Mouse (Mus musculus): ENCODE measurements around the gene 4930548H24Rik. TPM values are rescaled to one million over a fixed set of nuclear protein-coding genes. Genes with fewer than 3 reads are reported as not detected.

4930548H24Rik gene
- polyA plus RNA-seq, 1 experiment from 2014 or later = not detected

DNA sequence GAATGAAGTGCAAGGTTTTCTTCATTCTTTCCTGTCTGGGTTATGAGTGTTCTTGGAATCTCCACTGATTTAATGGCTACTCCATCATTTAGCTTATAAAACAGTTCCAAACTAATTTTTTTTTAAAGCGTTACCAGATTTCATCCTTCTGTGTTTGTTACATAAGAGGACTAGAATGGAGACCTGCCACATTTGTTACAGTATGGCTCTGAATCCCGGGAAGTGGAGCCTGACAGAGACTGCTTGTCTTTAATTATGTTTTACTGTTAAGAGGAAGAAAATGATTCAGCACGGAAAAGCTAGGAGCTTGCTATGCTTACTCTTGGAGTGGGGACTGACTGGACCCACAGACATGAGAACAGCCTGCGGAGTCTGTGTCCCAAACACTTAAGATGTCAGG is 5.0 kb upstream of the 4930548H24Rik start:
- H3K9ac ChIP-seq (replicated peaks; ENCODE audit: low read depth, low read length) = no peak overlapping the region
- no peaks in the 10 kb centered on the region for H3K27me3 ChIP-seq (ENCODE audit: control insufficient read depth, insufficient read depth, low read length)
- 88% methylated on average over 4 of the region's 4 CpGs for WGBS
- no peak overlapping the region for H3K4me3 ChIP-seq (ENCODE audit: low read depth, low read length)
- peaks cover 57% of the 10 kb centered on the region for H3K36me3 ChIP-seq (ENCODE audit: control insufficient read depth, insufficient read depth, low read length)
- no peaks in the 10 kb centered on the region for H3K9me3 ChIP-seq (ENCODE audit: control insufficient read depth, low read depth, low read length)
- no peak overlapping the region for H3K4me2 ChIP-seq (replicated peaks; ENCODE audit: low read depth, low read length)
- no peaks in the 10 kb centered on the region for H3K4me1 ChIP-seq (ENCODE audit: control insufficient read depth, insufficient read depth, low read length)
- no peak overlapping the region for H3K27ac ChIP-seq (ENCODE audit: low read length)
- ATAC-seq (ENCODE audit: insufficient number of reproducible peaks, insufficient read depth, low FRiP score, low read depth) = no peak

- no peak overlapping the region for H3K27ac ChIP-seq (ENCODE audit: low read length)
- no peaks in the 10 kb centered on the region for H3K4me1 ChIP-seq (ENCODE audit: control insufficient read depth, insufficient read depth, low read length)
- H3K4me3 ChIP-seq (ENCODE audit: low read depth, low read length) = no peak overlapping the region
- no peak for ATAC-seq (ENCODE audit: insufficient number of reproducible peaks, insufficient read depth, low FRiP score, low read depth)
- H3K9me3 ChIP-seq (ENCODE audit: control insufficient read depth, low read depth, low read length) = no peaks in the 10 kb centered on the region
- no peaks in the 10 kb centered on the region for H3K36me3 ChIP-seq (ENCODE audit: control insufficient read depth, insufficient read depth, low read length)
- H3K4me2 ChIP-seq (replicated peaks; ENCODE audit: low read depth, low read length) = no peak overlapping the region
- H3K27me3 ChIP-seq (ENCODE audit: control insufficient read depth, insufficient read depth, low read length) = no peaks in the 10 kb centered on the region
- WGBS = 93% methylated on average over 3 of the region's 3 CpGs
- no peak overlapping the region for H3K9ac ChIP-seq (replicated peaks; ENCODE audit: low read depth, low read length)
Observed at GRCm38 (mm10) chr5:31487889-31488288, 2.3 kb downstream of the 4930548H24Rik start.

DNA sequence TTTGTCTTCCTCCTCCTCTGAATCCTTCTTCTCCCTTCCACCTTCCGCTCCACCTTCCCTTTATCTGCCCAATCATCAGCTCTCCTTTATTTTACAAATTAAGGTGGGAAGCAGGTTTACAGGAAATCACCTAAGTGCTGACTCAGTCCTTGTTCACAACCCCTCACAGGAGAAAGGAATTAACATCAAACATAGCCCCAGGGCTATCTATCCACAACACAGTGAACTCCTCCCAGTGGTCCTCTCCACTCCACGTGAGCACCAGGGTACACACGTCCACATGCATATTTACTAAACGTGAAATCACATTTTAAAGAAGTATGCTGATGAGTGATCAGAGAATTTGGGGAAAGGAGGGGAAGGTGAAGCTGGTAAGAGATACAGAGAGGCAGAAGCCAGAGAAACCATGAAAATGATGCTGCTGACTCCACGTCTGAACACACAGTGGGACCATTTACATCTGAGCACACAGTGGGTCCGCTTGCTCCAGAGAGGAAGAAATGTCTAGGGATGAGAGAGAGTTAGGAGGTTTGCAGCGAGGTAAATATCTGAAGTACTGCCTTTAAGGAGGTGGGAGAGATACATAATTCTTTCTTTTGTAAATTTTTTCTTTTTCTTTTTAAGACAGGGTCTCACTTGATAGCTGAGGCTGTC is 3.7 kb downstream of the 4930548H24Rik start:
- no peak overlapping the region for H3K4me2 ChIP-seq (replicated peaks; ENCODE audit: low read depth, low read length)
- ATAC-seq (ENCODE audit: insufficient number of reproducible peaks, insufficient read depth, low FRiP score, low read depth) = no peak
- 64% methylated on average over 7 of the region's 7 CpGs for WGBS

GRCm38 (mm10) chr5:31492031-31492430 is 6.5 kb downstream of the 4930548H24Rik start:
- H3K9ac ChIP-seq (replicated peaks; ENCODE audit: low read depth, low read length) = no peak overlapping the region
- H3K36me3 ChIP-seq (ENCODE audit: control insufficient read depth, insufficient read depth, low read length) = peaks cover 8% of the 10 kb centered on the region; the same call in 1 of the 2 replicates
- no peaks in the 10 kb centered on the region for H3K27me3 ChIP-seq (ENCODE audit: control insufficient read depth, insufficient read depth, low read length)
- H3K4me3 ChIP-seq (ENCODE audit: low read depth, low read length) = no peak overlapping the region
- no peak overlapping the region for H3K27ac ChIP-seq (ENCODE audit: low read length)
- no peaks in the 10 kb centered on the region for H3K9me3 ChIP-seq (ENCODE audit: control insufficient read depth, low read depth, low read length)
- no peak overlapping the region for H3K4me2 ChIP-seq (replicated peaks; ENCODE audit: low read depth, low read length)
- 75% methylated on average over 1 of the region's 1 CpGs for WGBS
- no peak for ATAC-seq (ENCODE audit: insufficient number of reproducible peaks, insufficient read depth, low FRiP score, low read depth)
- peaks cover 4% of the 10 kb centered on the region; the same call in 1 of the 2 replicates for H3K4me1 ChIP-seq (ENCODE audit: control insufficient read depth, insufficient read depth, low read length)

More for the DNA sequence above, 3.7 kb downstream of the 4930548H24Rik start:
- Histone ChIP-seq H3K4me1 (ENCODE audit: control insufficient read depth, insufficient read depth, low read length) (no peaks in the 10 kb centered on the region), H3K27me3 (ENCODE audit: control insufficient read depth, insufficient read depth, low read length) (no peaks in the 10 kb centered on the region), H3K9me3 (ENCODE audit: control insufficient read depth, low read depth, low read length) (no peaks in the 10 kb centered on the region), H3K27ac (ENCODE audit: low read length) (no peak overlapping the region), H3K9ac (replicated peaks; ENCODE audit: low read depth, low read length) (no peak overlapping the region), H3K4me3 (ENCODE audit: low read depth, low read length) (no peak overlapping the region), H3K36me3 (ENCODE audit: control insufficient read depth, insufficient read depth, low read length) (no peaks in the 10 kb centered on the region)

- no peaks in the 10 kb centered on the region for H3K27me3 ChIP-seq (ENCODE audit: control insufficient read depth, insufficient read depth, low read length)
- H3K9me3 ChIP-seq (ENCODE audit: control insufficient read depth, low read depth, low read length) = no peaks in the 10 kb centered on the region
- ATAC-seq (ENCODE audit: insufficient number of reproducible peaks, insufficient read depth, low FRiP score, low read depth) = peak; percentile 99
- peak within 1 kb of the TSS; percentile 81 for H3K4me3 ChIP-seq (ENCODE audit: low read depth, low read length)
- peaks cover 4% of the 10 kb centered on the region; the same call in 1 of the 2 replicates for H3K4me1 ChIP-seq (ENCODE audit: control insufficient read depth, insufficient read depth, low read length)
- H3K36me3 ChIP-seq (ENCODE audit: control insufficient read depth, insufficient read depth, low read length) = peaks cover 17% of the 10 kb centered on the region
- H3K4me2 ChIP-seq (replicated peaks; ENCODE audit: low read depth, low read length) = peak within 1 kb of the TSS; percentile 78
- WGBS = under 1% methylated on average over 49 of the region's 49 CpGs
- peak within 1 kb of the TSS; percentile 49 for H3K9ac ChIP-seq (replicated peaks; ENCODE audit: low read depth, low read length)
- no peak within 1 kb of the TSS for H3K27ac ChIP-seq (ENCODE audit: low read length)
Observed at GRCm38 (mm10) chr5:31494513-31495297, 9.2 kb downstream of the 4930548H24Rik start, which contains the start of gene Gpn1. Gene Gpn1, plus strand, starts transcription at chr5:31494741.

DNA sequence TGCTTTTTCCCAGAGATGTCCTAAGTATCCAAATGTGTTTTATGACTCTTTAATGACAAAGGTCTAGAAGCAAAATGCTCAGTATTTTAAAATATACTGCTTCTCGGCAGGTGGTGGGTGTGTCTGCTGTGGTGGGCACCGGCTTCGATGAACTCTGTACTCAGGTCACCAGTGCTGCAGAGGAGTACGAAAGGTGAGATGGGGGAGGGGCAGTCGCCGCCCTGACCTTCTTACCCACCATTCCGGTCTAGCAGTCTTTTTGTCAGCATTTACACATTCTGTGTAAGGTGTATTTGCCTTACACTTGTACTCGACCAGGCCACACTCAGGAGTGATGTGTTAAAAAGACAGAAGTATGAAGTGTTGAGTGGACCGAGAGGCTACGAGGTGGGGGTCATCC is 19.3 kb downstream of the 4930548H24Rik start:
- H3K4me3 ChIP-seq (ENCODE audit: low read depth, low read length) = no peak overlapping the region
- H3K9me3 ChIP-seq (ENCODE audit: control insufficient read depth, low read depth, low read length) = no peaks in the 10 kb centered on the region
- ATAC-seq (ENCODE audit: insufficient number of reproducible peaks, insufficient read depth, low FRiP score, low read depth) = no peak
- H3K36me3 ChIP-seq (ENCODE audit: control insufficient read depth, insufficient read depth, low read length) = peaks cover 78% of the 10 kb centered on the region
- H3K27me3 ChIP-seq (ENCODE audit: control insufficient read depth, insufficient read depth, low read length) = no peaks in the 10 kb centered on the region
- H3K27ac ChIP-seq (ENCODE audit: low read length) = no peak overlapping the region
- no peak overlapping the region for H3K9ac ChIP-seq (replicated peaks; ENCODE audit: low read depth, low read length)
- no peaks in the 10 kb centered on the region for H3K4me1 ChIP-seq (ENCODE audit: control insufficient read depth, insufficient read depth, low read length)
- WGBS = 69% methylated on average over 10 of the region's 10 CpGs
- H3K4me2 ChIP-seq (replicated peaks; ENCODE audit: low read depth, low read length) = no peak overlapping the region

- Histone ChIP-seq H3K27me3 (ENCODE audit: control insufficient read depth, insufficient read depth, low read length) (no peaks in the 10 kb centered on the region), H3K36me3 (ENCODE audit: control insufficient read depth, insufficient read depth, low read length) (peaks cover 53% of the 10 kb centered on the region)
Observed at GRCm38 (mm10) chr5:31512481-31512880, 26.9 kb downstream of the 4930548H24Rik start.

DNA sequence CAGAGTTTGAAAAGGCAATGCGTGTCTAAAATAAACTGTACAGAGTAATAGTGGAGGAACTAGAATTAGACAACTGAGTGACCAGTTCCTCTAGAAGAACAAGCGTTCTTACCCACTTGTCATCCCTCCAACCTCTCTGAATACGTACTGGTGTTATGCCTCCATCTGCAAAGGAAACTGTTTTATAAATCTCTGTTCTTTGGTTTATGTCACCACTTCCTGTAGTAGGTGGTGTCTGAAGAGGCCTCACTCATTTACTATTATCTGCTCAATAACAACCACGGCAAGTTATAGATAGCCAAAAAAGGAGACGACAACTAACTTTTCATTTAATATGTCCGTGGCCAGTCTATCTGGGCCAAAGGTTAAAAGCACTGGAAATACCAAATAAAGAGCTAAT is 35.0 kb downstream of the 4930548H24Rik start:
- no peak for ATAC-seq (ENCODE audit: insufficient number of reproducible peaks, insufficient read depth, low FRiP score, low read depth)
- no peak overlapping the region for H3K4me2 ChIP-seq (replicated peaks; ENCODE audit: low read depth, low read length)
- H3K4me1 ChIP-seq (ENCODE audit: control insufficient read depth, insufficient read depth, low read length) = peaks cover 2% of the 10 kb centered on the region; the same call in 1 of the 2 replicates
- no peaks in the 10 kb centered on the region for H3K27me3 ChIP-seq (ENCODE audit: control insufficient read depth, insufficient read depth, low read length)
- no peak overlapping the region for H3K9ac ChIP-seq (replicated peaks; ENCODE audit: low read depth, low read length)
- 93% methylated on average over 6 of the region's 6 CpGs for WGBS
- no peak overlapping the region for H3K4me3 ChIP-seq (ENCODE audit: low read depth, low read length)
- peaks cover 43% of the 10 kb centered on the region for H3K36me3 ChIP-seq (ENCODE audit: control insufficient read depth, insufficient read depth, low read length)
- H3K27ac ChIP-seq (ENCODE audit: low read length) = no peak overlapping the region
- no peaks in the 10 kb centered on the region for H3K9me3 ChIP-seq (ENCODE audit: control insufficient read depth, low read depth, low read length)

More at GRCm38 (mm10) chr5:31512481-31512880, 26.9 kb downstream of the 4930548H24Rik start:
- H3K4me1 ChIP-seq (ENCODE audit: control insufficient read depth, insufficient read depth, low read length) = no peaks in the 10 kb centered on the region
- H3K9me3 ChIP-seq (ENCODE audit: control insufficient read depth, low read depth, low read length) = no peaks in the 10 kb centered on the region
- no peak for ATAC-seq (ENCODE audit: insufficient number of reproducible peaks, insufficient read depth, low FRiP score, low read depth)
- H3K4me2 ChIP-seq (replicated peaks; ENCODE audit: low read depth, low read length) = no peak overlapping the region
- H3K9ac ChIP-seq (replicated peaks; ENCODE audit: low read depth, low read length) = no peak overlapping the region
- WGBS = 91% methylated on average over 1 of the region's 1 CpGs
- H3K27ac ChIP-seq (ENCODE audit: low read length) = no peak overlapping the region
- H3K4me3 ChIP-seq (ENCODE audit: low read depth, low read length) = no peak overlapping the region
